Mouse (Mus musculus): ENCODE results near the gene Ndufa10. TPM values are rescaled to one million over a fixed set of nuclear protein-coding genes. Genes with fewer than 3 reads are reported as not detected.
"Not testable (repeated sequence)": the region's sequence is repeated elsewhere in the genome, so short reads cannot be mapped to it uniquely, and the experiment has no call there.

The Ndufa10 gene
- total RNA-seq (2014; fragmentation: Nextera tagmentation) (134 and 155 TPM in 2 replicates), total RNA-seq (2017) (103 and 107 TPM in 2 replicates)

DNA sequence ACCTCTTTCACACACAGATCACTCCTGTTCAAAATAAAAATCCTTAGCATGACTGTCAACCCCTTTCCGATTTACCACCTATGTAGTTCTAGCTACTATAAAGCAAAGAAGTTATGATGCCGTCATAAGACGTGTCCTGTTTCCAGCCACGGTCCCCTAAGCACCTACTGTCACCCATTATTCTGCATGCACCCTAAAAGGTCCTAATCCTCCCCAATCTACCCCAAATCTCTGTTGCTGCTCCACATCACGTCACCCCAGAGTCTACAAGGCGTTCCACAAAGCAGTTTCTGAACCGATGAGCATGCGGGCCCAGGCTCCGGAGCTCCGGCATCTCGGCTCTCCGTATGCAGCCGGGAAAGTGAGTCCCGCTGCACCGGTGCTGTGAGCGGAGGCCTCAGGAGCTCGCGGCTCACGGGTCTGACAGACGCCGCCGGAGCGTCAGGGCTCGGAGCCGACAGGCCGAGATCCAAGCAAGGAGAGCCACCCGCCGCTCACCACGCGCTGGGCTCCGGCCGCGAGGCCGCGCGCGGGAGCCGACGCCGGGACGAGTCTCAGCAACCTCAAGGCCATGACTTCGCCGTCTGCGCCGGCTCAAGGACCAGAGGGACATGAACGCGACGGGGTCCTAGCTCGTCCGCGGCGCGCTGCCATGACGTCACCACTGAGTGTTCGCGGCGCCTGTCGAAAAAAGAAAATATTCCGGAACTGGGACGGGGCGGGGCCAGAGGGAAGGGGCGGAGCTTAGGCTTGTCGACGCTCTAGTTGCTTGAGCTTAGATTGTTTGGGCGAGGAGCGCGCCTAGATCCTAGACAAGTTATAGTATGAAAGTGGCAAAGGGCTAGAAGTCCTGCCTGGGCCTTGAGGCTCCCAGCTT is at the start of gene Ndufa10:
Ndufa10 (minus strand) TSS at position 696 of the 877 bp plus-strand sequence.
- ATAC-seq (replicated peaks; ENCODE audit: poor library complexity, severe bottlenecking) = peak; percentile 94

GRCm38 (mm10) chr1:92521376-92521775 is 47.7 kb upstream of the Ndufa10 start:
- ATAC-seq (replicated peaks; ENCODE audit: poor library complexity, severe bottlenecking) = peak; percentile 40; the same call in 1 of the 2 replicates

DNA sequence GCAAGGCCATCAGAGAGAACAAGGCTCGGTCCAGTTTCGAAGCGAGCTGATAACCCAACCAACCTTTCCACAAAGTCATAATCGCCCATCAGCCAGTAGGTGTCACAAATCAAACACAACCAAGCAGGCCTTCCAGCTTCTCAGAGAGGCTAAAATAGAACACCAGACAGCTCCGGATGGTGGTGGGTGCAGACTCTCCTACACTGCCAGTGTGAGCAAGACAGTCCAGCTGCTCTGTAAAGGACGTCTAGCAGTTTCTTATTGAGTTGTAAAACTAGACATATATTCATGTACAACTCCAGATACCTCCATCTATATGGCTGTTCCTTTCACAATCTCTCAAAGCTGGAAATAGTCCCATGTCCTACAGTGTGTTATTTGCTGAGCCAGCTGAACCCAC is 45.4 kb upstream of the Ndufa10 start:
- no peak for ATAC-seq (replicated peaks; ENCODE audit: poor library complexity, severe bottlenecking)

GRCm38 (mm10) chr1:92518561-92518960 is 44.9 kb upstream of the Ndufa10 start, which contains the start of gene Olfr1414:
Olfr1414 (minus strand) TSS chr1:92518661.
- ATAC-seq (replicated peaks; ENCODE audit: poor library complexity, severe bottlenecking) = no peak

GRCm38 (mm10) chr1:92515390-92515789 is 41.7 kb upstream of the Ndufa10 start:
- no peak for ATAC-seq (replicated peaks; ENCODE audit: poor library complexity, severe bottlenecking)

DNA sequence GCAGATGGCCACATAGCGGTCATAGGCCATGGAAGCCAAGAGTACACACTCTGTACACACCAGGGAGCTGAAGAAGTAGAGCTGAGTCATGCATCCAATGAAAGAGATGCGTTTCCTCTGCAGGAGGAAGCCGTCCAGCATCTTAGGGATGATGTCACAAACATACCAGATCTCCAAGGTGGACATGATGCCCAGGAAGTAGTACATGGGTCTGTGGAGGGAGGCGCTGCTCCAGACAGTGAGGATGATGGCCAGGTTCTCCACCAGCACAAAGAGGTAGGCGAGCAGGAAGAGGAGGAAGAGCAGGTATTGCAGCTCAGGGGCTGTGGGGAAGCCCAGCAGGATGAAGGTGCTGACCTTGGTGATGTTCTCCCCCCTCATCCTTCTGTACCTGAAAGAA is 38.0 kb upstream of the Ndufa10 start:
- not testable (repeated sequence) for ATAC-seq (replicated peaks; ENCODE audit: poor library complexity, severe bottlenecking)

GRCm38 (mm10) chr1:92496001-92496400 is 22.3 kb upstream of the Ndufa10 start, which contains the start of gene Olfr1415:
Olfr1415 (minus strand) TSS chr1:92496101.
- ATAC-seq (replicated peaks; ENCODE audit: poor library complexity, severe bottlenecking) = no peak

DNA sequence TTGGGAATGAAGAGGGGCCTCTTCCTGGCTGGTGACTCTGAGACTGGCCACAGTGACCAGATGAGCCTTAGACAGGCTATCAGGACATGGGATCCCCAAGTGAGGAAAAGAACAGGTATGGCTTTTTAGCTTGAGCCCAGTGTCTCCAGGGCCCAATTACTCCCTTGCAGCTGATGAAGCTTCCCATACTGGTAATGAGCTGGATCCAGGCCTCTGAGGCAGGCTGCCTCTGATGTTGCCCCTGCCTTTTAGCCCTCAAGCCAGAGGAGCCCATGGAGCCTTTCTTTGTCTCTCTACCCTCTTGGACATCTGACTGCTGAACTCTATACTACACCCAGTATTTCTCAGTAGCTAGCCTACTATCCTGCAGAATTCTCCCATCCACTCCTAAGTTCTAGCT is 11.4 kb upstream of the Ndufa10 start, which contains the start of gene Olfr1416:
Olfr1416 (minus strand) TSS at position 101 of the 400 bp plus-strand sequence.
- ATAC-seq (replicated peaks; ENCODE audit: poor library complexity, severe bottlenecking) = no peak

DNA sequence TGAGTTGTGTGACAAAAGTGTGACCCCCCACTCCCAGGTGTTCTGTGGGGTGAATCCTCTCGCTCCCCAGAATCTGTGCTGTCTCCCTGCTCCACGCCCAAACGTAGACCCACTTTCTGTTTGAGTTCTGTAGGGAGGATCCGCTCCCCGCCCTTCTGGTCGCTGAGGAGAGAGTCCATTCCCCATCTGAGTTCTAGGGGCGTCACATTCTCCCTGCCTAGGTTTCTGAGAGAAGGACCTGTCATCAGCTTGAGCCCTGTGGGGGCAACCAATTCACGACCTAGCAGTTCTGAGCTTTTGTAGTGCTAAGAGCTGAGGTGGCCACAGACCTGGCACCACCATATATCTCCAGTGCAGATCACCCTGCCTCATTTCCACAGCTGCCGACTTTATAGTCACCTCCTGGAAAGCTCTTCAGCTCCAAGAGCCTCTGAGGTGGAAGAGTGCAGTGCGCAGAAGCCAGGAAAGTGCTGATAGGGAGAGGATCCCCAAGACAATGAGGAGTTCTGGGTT is 462 bp upstream of the Ndufa10 start:
- ATAC-seq (replicated peaks; ENCODE audit: poor library complexity, severe bottlenecking) = peak; percentile 52

DNA sequence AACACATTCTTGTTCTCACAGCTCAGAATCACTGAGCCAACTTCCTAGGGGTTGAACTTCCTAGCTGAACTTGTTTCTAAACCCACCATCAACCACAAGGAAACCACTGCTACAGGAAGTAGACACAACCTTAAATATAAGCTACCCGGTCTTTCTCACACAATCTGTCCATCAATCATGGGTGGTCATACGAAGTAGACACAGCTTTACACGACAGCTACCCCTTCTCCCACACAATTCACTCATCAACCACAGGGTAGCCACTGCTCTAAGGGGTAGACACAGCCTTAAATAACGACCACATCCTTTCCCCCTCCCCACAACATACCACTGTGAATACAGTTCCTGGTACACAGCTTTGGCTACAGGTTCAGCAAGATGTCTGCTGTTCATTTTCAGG is 4.8 kb downstream of the Ndufa10 start:
- ATAC-seq (replicated peaks; ENCODE audit: poor library complexity, severe bottlenecking) = no peak

DNA sequence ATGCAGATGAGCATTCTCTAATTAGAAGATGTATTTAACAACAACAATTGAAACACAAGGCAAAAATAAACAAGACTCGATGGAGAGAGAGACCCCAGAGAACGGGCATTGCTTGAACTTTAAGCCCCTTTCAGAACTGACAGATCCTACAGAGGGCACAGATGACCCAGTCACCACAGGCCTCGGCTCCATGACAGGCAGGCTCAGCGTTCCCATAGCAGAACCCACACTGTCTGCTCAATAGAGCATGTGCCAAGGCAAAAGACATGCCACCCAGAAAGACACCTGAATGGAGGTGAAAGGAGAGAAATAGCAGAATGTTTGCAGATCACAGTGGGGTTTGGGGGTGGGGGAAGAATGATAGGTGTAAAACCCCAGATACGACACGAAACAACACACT is 15.2 kb downstream of the Ndufa10 start:
- no peak for ATAC-seq (replicated peaks; ENCODE audit: poor library complexity, severe bottlenecking)

DNA sequence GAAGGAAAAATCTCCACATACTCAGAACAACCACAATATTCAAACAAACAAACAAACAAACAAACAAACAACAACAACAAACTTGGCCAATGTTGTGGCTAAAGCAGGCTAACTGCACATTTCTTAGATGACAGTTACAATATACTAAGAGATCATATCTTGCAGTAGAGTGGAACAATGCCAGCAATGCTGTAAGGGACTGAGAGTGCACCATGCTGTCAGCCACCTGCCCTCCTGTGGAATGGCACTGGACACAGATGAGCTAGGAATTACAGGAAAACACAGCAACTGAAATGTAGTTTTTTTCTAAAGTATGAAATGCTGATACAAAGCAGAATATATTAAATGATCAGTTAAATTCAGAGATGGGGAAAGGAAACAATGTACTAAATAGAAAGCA is 15.9 kb downstream of the Ndufa10 start:
- no peak for ATAC-seq (replicated peaks; ENCODE audit: poor library complexity, severe bottlenecking)

DNA sequence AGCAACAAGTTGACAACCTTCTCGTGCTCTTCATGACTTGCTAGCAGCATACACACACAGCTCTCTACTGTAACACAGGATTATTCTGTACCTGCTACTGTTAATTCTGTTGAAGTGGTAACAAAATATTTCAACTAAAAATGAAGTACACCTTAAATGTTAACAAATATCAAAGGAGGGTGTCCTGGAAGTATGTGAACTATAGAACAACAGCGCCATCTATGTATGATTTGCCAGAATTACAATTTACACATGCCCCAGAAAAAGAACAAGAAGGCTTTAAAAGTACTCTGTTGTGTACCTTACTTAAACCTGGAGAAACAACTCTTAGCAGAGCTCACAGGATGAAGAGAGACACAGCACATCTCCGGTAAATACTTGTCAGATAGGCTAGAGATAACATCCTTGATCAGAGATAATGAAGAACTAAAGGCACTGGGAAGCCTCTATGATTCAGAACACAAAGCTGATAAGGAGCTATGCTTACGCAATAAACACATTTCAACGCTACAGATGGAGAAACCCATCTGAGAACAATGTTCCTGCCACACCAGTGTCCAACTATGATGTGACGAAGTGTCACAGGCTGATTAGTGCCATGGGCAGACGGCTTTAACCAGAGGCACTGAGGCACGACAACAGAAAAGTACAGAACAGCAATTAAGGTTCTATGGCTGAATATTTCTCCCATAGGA is 19.8 kb downstream of the Ndufa10 start:
- peak; percentile 40; the same call in 1 of the 2 replicates for ATAC-seq (replicated peaks; ENCODE audit: poor library complexity, severe bottlenecking)

DNA sequence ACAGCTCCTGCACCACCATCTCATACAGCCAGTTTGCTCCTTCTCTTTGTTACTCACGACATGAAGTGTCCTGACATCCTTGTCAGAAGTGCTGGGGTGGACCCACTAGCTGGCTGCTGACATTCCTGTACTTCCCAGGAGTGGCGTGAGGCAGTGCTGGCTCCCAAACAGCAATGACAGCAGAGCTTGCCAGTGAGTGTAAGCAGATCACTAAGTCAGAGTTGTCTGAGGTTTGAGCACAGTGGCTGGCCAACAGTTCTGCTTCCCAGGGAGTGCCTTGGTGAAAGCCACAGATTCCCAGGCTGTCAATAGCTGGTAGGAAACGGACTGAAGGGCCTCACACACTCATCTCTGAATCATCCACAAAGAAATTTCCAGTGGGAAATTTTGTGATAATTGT is 25.4 kb downstream of the Ndufa10 start:
- ATAC-seq (replicated peaks; ENCODE audit: poor library complexity, severe bottlenecking) = no peak

GRCm38 (mm10) chr1:92441453-92442063 is 32.1 kb downstream of the Ndufa10 start:
- no peak for ATAC-seq (replicated peaks; ENCODE audit: poor library complexity, severe bottlenecking)

DNA sequence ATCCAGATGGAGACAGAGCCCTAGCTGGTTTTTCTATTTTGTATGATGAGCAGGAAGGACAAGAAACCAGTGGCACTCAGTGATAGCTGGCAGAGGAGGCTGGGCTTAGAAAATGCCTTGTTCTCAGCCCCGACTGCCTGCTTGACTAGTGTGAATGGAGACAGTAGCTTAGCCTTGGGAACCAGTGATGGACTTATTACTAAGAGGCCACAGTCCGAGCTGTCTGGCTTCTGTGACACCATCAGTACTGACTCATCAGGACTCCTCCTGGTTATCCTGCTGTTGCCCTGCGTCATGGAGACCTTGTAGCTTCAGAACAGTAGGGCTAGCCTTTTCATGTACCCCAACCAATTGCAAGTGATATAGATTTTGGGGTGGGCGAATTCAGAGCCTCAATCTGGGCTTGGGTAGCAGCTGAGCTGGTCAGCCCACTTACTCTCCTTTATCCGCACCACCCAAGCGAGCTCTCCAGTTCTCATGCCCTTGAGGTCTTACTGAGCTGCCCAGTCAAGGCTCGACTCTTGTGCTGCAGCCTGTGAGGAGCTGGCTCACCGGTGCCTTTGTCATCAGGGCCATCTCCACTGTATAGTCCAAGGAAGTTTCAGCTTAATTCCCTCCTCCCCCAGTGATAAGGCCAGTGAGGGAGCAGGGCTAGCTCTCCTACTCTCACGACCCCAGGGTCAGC is 33.5 kb downstream of the Ndufa10 start:
- no peak for ATAC-seq (replicated peaks; ENCODE audit: poor library complexity, severe bottlenecking)

GRCm38 (mm10) chr1:92437678-92438271 is 35.9 kb downstream of the Ndufa10 start:
- peak; percentile 53 for ATAC-seq (replicated peaks; ENCODE audit: poor library complexity, severe bottlenecking)

DNA sequence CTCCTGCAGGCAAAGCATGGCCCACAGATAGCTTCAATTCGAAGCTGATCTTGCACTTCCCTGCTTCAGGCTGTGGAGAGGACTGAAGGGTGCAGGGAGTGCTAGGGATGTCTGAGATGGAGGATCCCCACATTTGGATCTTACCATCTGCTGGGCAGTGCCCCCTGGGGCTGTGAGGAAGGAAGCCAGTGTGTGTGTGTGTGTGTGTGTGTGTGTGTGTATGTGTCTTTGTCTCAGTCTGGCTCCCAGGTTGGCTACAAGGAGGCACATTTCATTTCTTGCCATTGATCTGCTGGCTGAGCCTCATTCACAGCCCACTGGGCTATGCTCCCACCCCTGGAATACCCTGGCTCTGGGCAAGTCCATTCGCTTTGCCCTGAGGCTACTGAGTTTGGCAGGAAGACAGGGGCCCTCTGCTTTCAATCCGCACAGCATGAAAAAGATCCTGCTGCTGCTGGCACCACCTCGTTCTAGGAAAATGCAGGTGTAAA is 36.8 kb downstream of the Ndufa10 start:
- ATAC-seq (replicated peaks; ENCODE audit: poor library complexity, severe bottlenecking) = no peak

DNA sequence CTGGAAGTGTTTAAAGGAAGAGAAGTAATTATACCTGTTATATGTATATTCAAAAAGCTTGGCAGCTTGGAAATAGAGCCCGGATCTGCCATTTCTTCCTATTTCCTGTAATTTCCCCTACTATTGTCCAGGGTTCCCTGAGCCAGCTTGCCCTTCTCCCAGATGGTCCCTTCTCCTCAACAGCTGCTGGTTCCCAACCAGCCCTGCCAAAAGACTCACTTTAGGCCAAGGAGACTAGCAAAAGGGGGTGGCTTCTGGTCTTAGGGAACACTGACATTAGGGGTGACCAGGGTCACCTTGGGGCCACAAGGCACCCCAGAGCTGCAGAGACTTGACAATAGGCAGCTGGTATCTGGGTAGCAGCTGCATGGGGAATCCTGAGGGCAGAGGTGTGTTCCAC is 38.7 kb downstream of the Ndufa10 start:
- no peak for ATAC-seq (replicated peaks; ENCODE audit: poor library complexity, severe bottlenecking)

Measured in granulocyte monocyte progenitor cell, adult 5-6 weeks (primary cell).